Mouse (Mus musculus) hematopoietic stem cell, adult 5-6 weeks (primary cell): ENCODE data around the gene Slc25a16. TPM values are rescaled to one million over a fixed set of nuclear protein-coding genes. Genes with fewer than 3 reads are reported as not detected.

Source experiments
- ATAC-seq, 2 experiments: fragments of 125-278 bp in 1 of 2; replicated peaks in 1 of 2; 2 replicates each; pipeline ENCODE4 v1.8.0; 2016 to 2017; ENCODE audit warnings: inconsistent platforms in 2 of 2, mild to moderate bottlenecking in 2 of 2, moderate number of reproducible peaks in 2 of 2, low read depth in 1 of 2, moderate TSS enrichment in 1 of 2; ENCODE audit not compliant: low FRiP score in 2 of 2, poor library complexity in 2 of 2, severe bottlenecking in 2 of 2, insufficient read depth in 1 of 2, low TSS enrichment in 1 of 2
- total RNA-seq: library from RNA; stranded (forward); fragments of 172-1452, 232-1000 nt; gene quantifications from 2 replicates; pipeline ENCODE4 v1.2.3, GENCODE M21; 2017

Gene Slc25a16
- 12.9 and 15.4 TPM in 2 replicates for total RNA-seq

DNA sequence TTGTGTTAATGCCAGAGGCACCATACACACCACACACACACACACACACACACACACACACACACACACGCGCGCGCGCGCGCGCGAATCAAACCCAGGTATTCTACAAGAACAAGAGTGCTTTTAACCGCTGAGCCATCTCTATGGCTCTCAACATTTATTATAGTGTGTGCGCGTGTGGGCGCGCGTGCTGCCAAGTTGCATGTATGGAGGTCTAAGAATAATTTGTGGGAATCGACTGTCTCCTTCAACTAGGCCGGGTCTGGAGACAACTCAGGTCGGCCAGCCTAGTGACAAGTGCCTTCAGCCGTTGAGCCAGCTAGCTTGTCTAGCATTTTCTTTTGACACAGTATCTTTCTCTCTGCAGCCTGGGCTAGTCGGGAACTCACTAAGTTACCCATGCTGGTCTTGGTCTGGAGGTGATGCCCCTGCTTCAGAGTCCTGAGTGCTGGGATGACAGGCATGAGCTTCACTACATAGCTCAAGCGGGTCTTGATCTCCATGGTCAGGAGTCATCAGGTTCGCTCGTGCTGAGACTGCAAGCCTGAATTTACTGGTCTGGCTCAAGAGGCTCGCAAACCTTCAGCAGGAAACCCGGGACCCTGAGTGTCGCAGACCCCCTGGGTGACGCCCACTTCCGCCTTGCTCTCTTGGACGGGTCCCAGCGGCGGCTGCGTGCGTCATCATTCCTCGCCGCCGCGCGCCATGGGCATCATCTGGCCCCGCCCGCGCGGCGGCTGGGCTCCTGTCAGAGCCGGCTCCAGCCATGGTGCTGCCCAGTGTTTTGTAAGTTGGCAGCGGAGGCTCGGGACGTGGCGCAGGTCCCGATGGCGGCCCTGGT, at the start of gene Slc25a16:
Slc25a16 (plus strand) TSS at position 709 of the 841 bp plus-strand sequence.
- ATAC-seq = peak; percentile 87 to 95

DNA sequence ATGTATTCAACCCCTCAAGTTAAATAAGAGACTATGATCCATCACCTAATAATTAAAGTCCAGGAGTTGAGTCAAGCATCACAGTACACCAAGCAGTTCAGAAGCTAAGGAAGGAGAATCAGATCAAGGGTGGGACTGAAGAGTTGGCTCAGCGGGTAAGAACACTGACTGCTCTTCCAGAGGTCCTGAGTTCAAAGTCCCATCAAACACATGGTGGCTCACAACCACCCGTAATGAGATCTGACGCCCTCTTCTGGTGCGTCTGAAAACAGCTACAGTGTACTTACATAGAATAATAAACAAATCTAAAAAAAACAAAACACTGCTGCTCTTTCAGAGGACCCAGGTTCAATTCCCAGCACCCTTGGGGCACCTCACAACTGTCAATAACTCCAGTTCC, 45.6 kb upstream of the Slc25a16 start:
- no peak for ATAC-seq

DNA sequence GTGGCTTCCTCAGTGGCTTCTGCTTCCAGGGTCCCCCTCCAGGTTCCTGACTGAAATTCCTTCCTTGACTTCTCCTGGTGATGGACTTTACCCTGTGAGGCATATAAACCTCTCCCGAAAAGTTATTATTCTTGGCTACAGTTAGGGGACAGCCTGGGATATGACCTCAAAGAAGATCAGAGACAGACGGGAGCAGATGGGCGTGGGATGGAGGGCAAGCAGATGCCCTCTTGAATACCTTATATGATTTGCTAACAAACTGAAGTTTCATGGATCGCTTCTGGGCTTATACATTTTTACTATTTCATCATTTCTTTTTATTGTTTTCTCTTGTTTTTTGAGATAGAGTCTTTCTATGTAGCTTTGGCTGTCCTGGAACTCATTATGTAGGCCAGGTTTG, 44.9 kb upstream of the Slc25a16 start:
- ATAC-seq = no peak

DNA sequence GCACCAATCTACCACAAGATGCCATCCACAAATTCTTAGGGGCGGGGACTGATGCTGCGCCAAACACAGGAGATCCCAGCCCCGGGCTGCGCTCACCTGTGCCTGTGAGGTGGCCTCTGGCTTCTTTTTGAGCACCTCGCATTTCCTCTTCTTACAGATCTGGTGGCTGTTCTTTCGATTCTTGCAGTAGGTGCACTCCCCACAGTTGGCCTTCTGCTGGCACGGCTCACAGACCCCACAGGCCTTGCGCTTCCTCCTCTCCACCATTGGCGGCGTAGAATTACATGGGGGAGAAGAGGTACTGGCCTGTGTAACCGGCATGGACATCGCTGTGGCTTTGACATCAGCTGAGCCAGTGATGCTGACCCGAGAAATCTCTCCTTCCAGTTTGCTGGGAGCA, 42.4 kb upstream of the Slc25a16 start:
- ATAC-seq = no peak

DNA sequence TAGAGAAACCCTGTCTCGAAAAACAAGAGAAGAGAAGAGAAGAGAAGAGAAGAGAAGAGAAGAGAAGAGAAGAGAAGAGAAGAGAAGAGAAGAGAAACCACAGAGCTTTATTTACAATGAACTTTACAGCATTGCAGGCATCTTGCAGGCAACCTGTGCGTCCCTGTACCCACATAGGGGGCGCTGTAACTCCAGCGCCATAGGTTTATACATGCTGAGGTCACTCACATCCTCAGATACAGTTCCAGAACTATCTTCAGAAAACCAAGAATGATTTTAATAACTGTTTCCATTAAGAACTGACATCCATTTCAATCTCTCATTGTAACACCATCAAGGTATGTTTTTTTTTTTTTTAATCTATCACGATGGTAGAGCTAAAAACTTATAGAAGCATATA, 39.2 kb upstream of the Slc25a16 start:
- ATAC-seq = no peak

DNA sequence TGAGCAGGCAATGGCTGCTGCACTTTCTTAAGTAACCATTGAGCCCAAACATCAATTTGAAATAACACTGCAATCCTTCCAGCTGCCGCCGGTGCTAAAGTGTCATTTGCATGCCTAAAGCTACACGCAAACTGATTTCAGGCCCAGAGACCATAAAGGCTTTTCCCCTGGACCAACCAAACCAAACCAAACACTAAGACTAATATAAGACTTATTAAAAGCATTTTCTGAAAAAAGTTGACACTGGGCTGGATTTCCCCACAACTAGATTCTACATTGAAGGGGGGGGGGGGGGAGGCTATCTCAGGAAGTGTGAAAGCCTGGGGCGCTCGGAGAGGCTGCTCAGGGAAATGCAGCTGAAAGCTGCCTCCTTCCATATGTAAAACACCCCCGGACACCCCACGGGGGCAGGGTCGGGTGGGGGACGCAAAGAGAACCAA, 36.5 kb upstream of the Slc25a16 start:
- no peak for ATAC-seq

DNA sequence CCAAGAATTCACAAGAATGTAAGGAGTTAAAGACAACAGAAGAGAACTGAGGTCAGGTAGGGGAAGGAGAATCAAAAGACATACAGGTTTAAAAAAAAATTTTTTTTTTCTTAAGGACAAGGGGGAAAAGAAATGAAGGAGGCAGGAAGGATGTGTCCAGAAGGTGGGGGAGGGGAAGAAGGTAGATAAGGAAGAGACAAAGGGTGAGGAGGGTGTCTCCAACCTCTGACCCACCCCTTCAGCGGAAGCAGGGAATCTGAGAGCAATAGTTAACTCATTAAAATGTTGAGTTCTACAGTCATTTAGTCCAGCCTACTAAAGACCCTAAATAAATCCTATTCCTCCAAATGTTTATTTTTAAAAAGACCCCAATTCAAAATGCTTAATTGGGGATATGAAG, 35.9 kb upstream of the Slc25a16 start:
- no peak for ATAC-seq

DNA sequence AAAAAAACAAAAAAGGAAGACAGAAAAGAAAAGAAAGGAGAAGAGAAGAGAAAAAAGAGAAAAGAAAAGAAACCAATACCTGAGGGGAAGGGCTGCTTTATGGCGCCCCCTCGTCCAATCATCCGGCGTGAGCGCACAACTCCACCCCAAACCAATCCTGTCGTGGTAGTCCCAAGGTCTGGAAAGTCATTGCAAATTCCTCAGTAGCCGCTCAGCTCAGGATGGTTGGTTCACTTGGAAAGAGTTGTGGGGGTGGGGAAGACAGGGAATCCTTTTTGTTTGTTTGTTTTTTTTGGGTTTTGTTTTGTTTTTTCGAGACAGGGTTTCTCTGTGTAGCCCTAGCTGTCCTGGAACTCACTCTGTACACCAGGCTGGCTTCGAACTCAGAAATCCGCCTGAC, 35.0 kb upstream of the Slc25a16 start:
- ATAC-seq = no peak

DNA sequence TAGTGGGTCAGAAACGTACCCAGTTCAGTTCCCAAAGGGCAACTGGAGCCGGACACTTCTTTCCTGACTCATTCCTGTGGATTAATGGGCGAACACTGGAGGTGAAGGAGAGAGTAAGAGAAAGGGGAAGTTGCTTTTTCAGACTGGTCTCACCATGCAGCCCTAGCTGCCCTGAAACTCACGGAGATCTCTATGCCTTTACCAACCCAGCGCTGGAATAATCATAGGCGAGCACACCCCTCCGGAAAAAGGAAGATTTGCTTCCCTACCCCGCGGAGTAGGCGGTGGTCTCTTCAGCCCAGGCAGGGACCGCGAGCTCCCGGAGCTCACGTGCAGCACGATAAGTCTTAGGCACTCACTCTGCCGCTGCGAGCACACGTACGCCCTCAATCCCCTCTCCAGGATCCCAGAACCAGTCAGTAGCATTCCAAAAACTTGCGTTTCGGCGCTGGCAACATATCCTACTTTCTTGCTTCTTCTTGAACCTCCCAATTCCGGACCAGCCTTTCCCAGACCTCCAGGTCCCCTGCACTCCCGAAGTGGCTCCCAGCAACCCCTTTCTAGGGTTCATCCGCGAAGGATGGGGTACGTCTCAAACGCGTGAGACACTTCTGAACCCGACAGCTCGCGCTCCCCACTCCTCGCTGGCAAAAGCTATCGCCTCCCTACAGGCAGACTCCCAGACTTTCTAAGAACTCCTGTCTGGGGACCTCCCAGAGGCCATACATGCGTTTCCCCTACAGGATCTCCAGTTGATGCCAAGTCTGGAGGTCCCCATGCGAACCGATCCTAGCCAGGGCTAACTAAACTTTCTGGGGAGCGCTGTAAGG, 34.2 kb upstream of the Slc25a16 start:
- peak; percentile 57 to 66 for ATAC-seq

DNA sequence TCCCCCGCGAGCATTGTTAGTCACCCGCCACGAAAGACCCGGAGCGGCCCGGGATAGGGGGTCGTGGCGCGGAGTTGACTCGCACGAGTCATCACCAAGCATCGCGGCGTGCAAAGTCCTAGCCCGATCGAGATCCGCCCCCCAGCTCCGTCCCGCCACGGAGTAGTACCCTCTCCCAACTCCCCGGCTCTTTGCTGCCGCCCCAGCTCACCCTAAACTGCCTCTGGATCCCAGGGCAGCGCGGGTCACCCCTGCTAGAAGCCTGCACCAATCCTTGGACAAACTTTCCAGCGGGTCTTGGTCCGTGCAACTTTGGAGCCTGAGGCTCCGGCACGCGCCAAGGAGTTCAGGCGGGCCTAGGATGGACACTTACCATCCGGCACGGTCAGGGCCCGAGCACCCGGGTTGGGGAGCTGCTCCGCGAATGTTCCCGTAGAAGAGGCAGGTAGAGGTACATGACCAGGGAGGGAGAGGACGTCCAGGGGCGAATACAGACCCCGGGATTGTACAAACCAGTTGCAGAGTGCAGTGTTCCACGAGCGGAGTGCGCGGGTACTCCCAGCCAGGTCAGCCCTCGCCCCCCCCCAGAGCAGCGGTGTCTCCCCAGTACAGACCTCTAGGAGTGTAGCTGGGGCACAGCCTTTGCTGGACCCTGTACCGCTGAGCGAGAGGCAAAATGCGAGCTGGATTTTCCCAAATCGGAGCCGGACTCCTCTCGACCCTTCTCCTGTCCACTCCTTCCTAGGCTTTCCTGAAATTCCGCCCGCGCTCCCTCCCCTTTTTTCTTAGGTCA, 33.4 kb upstream of the Slc25a16 start:
- peak; percentile 43 to 50 for ATAC-seq

DNA sequence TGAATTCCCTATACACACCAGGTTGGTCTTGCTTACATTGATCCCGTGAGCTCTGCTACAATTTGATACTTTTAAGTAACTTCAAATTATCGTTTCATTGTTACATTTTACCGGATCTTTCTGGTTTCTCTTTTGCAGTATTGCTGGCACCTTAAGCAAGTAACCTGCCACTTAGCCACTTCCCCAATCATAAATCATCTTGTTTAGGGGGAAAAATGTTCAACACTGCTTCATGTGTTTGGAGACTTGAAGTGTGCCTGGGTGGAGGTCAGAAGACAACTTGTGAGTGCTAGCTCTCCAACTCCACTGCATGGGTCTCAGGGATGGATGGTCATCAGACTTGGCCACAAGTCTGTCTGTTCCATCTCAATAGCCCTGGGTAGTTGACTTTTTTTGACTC, 29.4 kb upstream of the Slc25a16 start:
- ATAC-seq = peak; percentile 79 to 80

DNA sequence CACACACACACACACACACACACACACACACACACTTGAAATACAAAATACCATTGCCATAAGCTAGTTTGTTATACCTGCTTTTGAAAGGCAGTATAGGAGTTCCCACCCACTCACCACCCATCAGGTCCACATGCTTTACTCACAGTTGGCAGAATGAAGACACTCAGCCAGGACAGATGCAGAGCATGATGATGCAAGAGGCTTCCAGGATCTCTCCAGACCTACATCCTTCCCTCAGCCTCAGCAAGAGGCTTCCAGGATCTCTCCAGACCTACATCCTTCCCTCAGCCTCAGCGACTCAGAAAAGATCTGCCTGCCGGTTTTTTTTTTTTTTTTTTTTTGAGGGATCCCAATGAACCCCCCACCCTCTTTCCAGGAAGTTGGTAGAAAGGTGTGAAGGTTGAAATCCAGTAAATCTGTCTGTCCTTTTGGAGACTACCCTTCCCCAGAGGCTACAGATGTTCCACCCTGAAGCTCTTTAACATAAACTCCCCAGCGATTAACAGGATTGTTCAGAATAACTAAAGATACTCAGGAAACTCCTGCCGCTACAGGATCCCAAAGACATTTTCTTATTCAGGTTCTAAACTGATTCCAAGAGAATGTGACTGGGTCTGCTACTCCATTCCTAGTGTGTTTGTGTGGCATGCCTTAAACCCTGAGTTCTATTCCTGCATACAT, 27.7 kb upstream of the Slc25a16 start:
- no peak for ATAC-seq

DNA sequence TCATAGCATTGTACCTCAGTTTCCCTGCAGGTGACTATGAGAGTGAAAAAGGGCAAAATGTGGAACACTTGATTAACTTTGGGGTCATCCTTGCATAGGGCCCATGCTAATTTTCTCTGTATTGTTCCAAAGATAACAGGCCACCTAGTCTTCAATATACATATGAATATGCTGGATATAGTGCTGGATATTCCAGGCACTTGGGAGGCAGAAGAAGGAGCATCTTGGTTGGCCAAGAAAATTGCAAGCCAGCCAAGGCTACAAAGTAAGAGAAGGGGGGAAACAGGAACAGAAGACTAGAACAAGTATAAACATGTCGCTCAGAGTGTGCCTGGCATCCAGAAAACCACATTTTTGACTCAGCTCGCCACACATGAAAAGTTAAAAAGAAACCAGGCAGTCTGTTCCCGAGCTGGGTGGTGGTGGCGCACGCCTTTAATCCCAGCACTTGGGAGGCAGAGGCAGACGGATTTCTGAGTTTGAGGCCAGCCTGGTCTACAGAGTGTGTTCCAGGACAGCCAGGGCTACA, 27.0 kb upstream of the Slc25a16 start:
- ATAC-seq = peak; percentile 20 to 38; a peak in 1 of 4 replicates

DNA sequence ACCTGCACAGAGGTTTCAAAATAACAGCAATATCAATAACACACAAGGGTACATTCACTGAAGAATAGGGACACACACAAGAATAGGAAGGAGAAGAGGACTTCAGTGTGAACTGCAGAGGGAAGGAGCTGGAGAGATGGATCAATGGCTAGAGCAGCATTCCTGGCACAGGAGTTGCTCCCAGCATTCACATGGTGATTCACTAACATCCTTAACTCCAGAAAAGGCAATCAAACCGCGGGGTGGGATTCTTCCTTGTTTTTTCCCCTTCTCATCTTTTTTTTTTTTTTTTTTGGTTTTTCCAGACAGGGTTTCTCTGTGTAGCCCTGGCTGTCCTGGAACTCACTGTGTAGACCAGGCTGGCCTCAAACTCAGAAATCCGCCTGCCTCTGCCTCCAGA, 26.0 kb upstream of the Slc25a16 start:
- no peak for ATAC-seq

DNA sequence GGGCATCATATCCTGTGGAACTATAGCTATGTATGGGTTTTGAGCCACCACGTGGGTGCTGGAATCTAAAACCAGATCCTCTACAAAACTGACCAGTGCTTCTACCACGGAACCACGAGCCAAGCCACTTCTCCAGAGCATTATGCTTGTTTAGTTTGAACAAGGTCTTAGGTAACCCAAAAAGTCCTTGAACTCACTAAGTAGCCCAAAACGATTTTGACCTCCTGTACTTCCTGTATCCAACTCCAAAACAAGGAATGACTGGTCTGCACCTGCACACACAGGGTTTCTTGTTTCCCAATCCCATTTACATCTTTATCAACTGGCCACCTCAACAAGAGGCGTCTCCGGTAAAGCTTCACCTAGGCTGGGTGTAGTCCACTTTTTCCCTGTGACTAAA, 25.0 kb upstream of the Slc25a16 start:
- no peak for ATAC-seq

DNA sequence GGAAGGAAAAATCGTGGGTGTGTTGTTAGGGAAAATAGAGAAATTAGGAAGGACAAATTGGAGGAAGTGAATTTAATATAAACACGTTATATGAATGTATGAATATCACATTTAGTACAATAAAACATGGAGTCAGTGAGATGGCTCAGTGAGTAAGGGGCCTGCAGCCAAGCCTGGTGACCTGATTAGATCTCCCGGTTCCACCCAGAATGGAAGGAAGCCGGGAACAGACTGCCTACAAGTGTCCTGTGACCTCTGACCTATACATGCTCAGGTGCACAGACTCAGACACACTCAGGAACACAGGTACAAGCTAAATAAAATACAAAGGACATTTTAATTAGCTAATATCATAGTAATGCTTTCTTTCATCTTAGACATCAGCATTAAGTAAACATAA, 24.4 kb upstream of the Slc25a16 start:
- no peak for ATAC-seq

DNA sequence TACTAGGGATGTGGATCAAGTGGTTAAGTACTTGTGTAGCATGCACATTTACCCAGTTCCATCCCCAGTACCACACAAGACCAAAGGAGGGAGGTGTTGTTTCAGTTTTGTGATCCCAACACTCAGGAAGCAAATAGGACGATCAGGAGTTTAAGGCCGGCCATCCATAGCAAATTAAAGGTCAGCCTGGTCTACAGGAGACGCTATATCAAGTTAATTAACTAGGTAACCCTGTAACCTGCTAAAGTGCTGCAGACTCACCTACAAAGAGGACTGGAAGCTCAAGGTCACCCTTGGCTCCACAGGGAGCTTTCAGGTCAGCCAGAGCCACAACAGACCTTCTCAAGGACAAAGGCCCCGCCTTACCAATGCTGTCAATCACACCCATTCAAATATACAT, 23.7 kb upstream of the Slc25a16 start:
- no peak for ATAC-seq
